Mouse (Mus musculus): ENCODE results near the gene Gsdmc4. TPM values are rescaled to one million over a fixed set of nuclear protein-coding genes. Genes with fewer than 3 reads are reported as not detected.
A peak's percentile ranks its signal among the peaks of the same experiment; 100 is the strongest.
"Not testable (repeated sequence)": the region's sequence is repeated elsewhere in the genome, so short reads cannot be mapped to it uniquely, and the experiment has no call there.

Gene Gsdmc4
- total RNA-seq (2022), result under 1 TPM in 1 of 4 experiments, not detected in 3; 0.12 TPM

DNA sequence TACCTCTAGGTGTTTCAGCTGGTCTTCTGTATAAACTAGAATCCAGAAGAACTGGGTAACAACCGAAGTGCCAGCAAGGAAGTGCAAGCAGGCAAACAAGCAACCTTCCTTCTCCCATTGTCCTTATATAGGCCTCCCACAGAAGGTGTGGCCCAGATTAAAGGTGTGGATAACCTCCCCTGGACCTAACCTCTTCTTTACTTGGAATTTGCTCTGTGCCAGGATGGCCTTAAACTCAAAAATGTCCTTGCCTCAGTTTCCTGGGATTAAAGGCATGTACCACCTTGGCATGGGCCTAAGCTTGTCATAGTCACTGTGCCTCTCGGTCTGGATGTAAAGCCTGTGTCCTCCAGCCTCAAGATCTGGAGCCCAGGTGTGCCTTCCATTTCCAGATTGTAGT, at the start of gene Gsdmc4:
TSS of gene Gsdmc4 (minus strand) at position 101 of the 400 bp plus-strand sequence.
- DNase-seq, result not testable (repeated sequence)

DNA sequence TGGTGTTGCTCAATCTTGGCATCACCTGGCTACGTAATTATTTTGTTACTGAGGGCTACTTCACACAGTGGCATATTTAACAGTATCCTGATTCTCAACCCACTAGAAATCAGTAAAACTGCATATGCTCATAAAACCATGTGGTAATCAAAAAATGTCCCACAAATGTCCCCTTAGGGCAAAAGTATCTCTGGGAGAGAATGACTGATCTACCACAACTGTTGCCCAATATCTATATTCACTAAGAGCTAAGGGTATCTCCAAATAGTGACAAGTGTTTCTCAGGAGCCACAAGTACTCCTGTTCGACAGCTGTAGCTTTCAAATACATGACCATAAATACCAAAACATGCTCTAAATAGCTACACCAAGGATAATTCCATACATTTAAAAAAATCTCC, 48.4 kb upstream of the Gsdmc4 start:
- DNase-seq, result no peak

DNA sequence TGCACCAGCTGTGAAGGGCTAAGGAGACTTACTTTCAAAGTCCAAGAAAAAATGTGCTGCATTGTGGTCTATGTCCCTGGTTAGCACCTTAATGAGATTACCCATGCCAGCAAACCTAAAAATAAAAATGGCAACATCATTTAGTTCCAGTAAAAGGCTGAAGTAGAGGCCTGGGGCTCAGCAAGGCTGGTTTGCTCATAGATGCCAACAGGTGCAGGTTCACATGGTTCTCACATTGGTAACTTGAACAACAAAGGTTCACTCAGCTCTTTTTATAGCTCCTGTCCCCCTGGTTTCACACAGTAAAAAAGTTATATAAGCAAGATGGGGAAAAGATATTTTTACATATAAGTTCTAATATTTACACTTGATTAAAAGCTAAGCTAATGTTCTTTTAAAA, 45.5 kb upstream of the Gsdmc4 start:
- DNase-seq, result no peak

DNA sequence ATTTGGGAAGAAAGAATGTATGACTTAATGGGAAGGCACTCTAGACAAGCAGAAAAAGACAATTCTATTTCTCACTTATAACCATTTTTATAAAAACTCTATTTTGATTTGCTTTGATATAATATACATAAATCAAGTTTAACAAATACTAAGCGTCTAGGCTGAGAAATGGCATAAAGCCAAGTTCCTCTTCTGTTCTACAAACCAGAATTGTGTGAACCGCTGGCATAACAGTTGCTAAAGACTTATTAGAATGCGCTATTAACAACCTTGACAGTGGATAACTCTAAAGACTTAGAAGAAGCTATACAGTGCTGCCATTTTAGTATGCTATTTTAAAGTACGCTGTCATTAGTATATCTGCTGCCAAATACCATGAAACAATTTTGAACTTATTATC, 41.2 kb upstream of the Gsdmc4 start:
- no peak for DNase-seq

DNA sequence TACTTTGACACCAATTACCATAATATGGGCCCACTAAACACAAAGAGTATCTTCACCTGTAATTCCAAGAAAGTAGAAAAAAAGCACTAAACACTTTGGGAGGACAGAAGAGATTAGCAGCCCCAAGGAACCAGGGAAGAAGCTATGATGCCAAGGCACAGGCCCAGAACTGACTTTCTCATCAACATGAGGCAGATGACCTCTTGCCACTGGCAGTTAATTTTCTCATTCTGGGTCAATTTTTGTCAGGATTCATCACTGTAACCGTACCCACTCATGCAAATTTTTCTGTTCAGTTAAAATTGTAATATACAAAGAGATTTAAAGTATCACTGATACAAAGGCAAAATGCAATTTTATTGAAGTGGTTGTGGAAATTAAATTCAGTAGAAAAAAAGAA, 29.1 kb upstream of the Gsdmc4 start:
- DNase-seq, result no peak

DNA sequence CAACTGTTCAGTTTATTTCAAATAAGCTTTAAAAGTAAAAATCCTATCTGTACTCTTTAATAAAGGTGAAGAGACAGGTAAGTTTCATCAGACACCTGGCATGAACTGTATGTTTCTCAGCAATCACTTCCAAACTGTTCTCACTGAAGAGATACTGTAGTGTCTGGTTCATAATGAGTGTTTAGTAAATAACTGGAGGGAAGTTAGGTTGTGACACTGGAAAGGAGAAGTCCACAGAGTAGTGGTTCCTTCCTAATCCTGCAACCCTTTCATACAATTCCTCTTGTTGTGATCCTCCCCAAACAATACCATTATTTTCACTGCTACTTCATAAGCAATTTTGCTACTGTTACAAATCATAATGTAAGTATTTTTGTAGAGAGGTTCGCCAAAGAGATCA, 20.6 kb upstream of the Gsdmc4 start:
- DNase-seq, result no peak

DNA sequence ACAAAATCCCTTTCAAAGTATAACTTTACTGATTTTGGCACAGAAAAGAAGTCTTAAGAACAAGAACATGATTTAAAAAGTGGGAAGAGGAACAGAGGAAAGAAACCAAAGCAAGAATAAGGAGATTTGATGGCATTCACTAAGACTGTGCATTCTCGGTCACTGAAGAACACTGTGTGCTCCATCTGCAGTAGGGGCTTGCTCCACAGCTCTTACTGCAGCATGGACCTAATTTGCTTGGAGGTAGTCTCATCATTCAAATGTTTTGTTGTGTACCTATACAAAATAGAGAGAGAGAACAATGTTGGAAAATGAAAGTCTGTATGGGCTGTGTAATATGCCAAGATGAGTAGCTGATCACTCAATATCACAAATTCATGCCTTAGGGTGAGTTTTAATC, 19.3 kb upstream of the Gsdmc4 start:
- DNase-seq, result no peak

DNA sequence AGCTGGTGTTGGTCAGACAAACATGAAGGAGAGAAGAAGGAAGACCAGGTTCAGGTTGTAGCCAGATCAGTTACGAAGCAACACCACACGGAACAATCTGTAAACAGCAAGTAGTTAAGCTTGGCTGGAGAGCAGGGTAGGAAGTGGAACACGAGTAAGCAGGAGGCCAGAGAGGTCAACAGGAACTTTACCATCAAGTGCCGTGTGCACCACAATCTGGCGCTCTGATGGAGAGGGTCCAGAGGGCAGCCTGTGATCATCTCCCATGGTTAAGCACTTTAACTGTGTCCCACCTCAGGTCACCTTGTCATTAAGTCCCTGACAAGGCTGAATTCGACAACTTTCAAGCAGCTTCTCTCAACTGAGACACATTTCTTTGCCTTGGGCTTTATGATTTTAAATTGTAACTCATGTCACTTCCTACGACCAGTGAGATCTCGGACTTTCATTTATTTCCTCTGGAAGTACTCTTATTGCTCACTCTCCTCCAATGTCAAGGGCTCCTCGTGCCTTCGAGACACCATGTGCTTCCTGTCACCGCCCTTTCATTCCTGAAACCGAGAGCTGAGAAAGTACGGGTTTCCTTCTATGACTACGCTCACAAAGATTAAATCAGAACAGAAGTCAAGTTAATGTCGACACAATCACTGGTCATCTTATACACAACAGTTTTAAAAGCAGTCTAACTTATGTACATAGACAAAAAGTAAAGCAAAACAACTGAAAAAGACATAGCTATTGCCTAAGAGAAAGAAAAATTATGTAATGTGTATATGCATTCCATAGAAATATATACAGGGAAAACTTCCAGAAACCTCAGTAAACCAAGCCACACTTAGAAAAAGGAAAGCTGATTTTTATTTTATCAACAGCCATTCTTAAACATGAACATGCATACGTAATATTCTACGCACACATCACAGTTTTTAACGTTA, 18.3 kb upstream of the Gsdmc4 start:
- DNase-seq, result no peak

DNA sequence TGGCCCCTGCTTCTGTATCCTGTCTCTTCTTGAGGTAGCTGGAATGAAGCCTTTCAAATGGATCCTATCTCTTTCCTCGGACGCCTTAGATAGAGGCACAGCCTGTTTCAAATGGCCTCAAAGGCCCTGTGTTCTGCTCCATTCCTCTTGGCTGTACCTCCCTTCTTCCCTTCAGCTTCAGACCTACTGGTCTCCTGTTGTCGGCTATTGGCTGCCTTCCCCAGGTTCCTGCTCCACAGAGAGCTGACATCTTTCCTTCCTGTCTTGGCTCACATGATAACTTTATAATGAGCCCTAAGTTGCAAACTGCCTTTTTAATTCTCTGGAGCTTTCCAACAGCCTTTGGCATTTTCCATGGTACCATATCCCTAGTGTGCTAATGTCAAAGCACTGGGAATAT, 14.1 kb upstream of the Gsdmc4 start:
- no peak for DNase-seq

DNA sequence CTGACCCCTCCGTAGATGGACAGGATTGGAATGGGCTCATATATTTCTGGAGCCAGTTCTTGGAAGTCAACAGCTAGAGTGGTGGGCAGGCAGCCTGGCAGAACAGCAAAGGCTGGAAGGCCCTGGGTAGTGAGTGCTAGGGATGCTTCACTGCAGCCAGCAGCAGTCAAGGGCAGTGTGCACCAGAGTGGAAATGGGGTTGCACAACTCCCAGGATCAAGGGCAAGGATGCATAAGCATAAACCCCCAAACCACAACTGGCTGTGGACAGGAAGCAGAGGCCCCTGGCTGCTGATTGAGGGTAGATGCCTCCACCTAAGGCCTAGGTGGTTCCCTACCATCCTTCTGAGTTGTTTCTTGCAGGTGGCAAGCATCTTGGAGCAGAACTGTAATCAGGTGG, 12.4 kb upstream of the Gsdmc4 start:
- DNase-seq, result peak; percentile 14

DNA sequence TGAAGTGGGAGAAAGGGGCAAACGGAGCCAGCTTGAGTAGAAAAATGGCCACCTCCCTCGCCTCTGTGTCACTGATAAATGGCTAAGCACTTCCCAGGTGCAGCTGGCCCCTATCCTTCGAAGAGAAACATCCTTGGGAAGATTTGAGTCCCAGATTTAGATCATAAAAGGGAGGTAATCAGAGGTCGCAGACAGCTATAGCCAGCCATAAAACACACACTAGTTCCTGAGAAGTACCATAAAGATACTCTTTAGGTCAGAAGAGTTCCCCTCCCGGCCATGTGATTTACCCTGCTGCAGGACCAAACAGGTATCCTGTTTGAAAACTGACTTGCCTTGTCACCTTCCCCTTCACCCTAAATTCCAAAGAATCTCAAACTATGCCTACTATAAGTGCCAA, 9.5 kb upstream of the Gsdmc4 start:
- not testable (repeated sequence) for DNase-seq

DNA sequence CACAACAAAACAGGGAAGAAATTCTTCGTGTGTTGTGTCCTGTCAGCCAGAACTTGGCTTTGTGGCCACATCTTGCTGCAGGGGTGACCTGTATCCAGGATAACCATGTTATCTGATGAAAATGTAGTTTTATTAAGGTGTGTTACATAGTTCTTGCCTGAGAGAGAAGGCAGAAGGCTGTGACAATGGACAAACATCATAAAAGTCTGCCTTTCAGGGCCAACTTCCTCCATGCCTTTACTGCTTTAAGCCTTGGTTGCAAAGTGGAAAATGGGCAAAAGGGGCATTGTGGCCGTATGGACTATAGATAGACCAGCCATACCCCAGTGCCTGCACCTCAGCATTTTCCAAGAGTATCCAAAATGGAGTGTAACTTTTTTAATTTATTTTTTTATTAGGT, 7.6 kb upstream of the Gsdmc4 start:
- DNase-seq, result not testable (repeated sequence)

DNA sequence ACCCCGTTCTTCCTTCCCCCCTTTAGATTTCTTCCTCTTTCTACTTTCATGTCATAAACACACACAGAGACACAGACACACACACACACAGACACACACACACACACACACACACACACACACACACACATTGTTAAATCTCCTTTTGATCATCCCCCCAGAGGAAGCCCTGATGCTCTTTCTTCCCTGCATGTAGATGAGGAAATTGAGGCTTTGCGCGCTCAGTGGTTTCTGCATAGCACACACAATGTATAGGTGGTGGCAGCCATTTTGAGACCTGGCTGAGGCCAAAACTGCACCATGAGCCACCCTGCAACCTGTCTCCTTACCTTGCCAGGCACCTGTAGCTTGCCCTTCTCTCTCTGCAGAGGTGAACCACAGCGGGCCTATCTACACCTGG, 4.5 kb upstream of the Gsdmc4 start:
- DNase-seq, result not testable (repeated sequence)

DNA sequence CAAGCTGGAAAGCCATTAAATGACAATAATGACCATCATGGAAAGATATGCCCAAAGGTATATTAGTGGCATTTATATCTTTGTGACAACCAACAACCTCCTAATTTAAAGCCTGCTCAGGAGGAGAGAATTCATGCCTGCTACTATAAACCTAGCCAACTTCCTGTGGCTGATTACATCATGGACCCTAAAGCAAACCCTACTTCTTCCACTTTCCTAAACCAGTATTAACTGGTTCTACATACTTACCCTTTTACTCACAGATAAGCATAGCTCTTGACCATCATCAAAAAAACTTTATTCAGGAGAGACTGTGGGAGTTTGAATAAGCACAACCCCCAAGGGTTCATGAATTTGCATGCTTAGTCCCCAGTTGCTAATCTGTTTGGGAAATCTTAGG, 2.2 kb downstream of the Gsdmc4 start:
- DNase-seq, result not testable (repeated sequence)

DNA sequence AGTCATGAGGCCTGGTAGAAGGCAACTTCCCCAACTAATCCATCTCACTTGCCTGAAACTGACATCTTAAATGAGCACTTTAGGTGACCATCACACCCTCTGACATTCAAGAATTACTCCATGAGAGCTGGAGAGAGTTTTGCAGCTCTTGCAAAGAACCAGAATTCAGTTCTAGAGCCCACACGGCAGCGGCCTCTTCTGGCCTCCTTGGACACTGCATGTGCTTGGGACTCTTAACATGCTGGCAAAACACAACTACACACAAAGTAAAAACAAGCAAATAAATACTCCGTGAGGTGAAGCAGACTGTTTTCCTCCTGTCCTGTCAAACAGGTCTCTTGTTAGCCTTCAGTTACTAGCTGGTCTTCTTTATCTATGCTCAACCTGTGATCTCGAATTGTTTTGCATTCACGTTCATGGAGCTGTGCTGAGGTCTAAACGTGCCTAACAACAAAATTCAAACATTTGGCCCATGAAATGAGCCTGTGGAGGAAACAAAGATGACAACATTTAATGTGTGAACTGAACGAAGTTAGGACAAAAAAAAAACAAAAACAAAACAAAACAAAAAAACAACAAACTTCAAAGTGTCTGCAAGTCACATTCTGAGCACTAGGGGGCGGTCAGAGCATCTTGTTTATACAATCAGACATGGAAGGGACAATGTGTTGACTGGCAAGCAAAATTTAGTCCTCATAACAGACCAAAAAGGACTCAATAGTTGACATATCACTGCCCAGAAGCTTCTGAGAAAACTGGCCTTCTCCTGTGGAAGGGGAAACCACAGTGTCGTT, 16.3 kb downstream of the Gsdmc4 start:
- peak; percentile 5 for DNase-seq

DNA sequence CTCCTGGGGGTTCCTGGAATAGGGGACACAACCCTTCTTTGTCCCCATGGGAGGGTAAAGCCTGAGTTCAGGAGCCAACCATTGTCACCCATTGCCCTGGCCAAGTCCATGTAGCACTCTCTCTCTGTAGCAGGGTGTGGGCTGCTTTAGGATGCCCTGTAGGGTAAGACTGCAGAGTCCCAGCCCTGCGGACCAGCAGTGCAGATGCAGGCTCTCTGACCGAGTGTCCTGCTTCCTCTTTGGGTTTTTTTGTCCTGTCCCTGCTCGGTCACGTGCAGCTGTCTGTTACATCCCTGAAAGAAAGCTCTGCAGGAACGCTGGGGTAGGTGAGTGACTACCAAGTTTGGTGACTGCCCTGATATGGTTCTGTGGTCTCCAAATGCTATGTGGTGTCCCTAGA, 23.7 kb downstream of the Gsdmc4 start:
- not testable (repeated sequence) for DNase-seq

DNA sequence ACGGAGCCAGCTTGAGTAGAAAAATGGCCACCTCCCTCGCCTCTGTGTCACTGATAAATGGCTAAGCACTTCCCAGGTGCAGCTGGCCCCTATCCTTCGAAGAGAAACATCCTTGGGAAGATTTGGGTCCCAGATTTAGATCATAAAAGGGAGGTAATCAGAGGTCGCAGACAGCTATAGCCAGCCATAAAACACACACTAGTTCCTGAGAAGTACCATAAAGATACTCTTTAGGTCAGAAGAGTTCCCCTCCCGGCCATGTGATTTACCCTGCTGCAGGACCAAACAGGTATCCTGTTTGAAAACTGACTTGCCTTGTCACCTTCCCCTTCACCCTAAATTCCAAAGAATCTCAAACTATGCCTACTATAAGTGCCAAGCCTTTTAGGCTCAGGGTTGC, 24.1 kb downstream of the Gsdmc4 start:
- DNase-seq, result not testable (repeated sequence)

DNA sequence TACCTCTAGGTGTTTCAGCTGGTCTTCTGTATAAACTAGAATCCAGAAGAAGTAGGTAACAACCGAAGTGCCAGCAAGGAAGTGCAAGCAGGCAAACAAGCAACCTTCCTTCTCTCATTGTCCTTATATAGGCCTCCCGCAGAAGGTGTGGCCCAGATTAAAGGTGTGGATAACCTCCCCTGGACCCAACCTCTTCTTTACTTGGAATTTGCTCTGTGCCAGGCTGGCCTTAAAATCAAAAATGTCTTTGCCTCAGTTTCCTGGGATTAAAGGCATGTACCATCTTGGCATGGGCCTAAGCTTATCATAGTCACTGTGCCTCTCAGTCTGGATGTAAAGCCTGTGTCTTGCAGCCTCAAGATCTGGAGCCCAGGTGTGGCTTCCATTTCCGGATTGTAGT, 33.6 kb downstream of the Gsdmc4 start, which contains the start of gene Gsdmc3:
TSS of gene Gsdmc3 (minus strand) at position 101 of the 400 bp plus-strand sequence.
- DNase-seq, result not testable (repeated sequence)

DNA sequence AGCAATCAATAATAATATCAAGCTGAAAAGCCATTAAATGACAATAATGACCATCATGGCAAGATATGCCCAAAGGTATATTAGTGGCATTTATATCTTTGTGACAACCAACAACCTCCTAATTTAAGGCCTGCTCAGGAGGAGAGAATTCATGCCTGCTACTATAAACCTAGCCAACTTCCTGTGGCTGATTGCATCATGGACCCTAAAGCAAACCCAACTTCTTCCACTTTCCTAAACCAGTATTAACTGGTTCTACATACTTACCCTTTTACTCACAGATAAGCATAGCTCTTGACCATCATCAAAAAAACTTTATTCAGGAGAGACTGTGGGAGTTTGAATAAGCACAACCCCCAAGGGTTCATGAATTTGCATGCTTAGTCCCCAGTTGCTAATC, 35.9 kb downstream of the Gsdmc4 start:
- DNase-seq, result not testable (repeated sequence)

DNA sequence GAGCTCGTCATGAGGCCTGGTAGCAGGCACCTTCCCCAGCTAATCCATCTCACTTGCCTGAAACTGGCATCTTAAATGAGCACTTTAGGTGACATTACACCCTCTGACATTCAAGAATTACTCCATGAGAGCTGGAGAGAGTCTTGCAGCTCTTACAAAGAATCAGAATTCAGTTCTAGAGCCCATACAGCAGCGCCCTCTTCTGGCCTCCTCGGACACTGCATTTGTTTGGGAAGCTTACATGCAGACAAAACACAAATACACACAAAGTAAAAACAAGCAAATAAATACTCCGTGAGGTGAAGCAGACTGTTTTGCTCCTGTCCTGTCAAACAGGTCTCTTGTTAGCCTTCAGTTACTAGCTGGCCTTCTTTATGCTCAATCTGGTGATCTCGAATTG, 50.1 kb downstream of the Gsdmc4 start:
- DNase-seq, result not testable (repeated sequence)
